Mouse (Mus musculus): ENCODE measurements around the gene Nedd9. TPM values are rescaled to one million over a fixed set of nuclear protein-coding genes. Genes with fewer than 3 reads are reported as not detected.

Nedd9 gene
- polyA plus RNA-seq, 1 experiment from 2014 or later, result 6.0 TPM

DNA sequence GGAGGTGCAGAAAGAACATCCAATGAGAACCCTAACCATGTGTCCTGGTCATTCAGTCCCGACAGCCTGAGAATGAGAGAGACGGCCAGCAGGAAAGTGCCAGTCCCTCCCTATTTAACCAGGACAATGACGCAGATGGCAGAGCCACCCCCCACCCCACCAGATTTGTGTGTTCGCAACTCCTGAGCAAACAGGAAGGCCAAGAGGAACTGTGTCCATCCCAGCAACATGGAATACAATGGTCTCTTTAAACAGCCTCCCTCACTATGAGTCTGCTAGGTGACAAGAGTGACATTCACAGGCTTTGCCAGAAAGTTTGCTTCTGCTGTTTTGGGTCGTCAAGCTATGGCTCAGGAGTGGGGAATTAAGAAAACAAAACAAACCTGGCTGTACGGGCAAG lies 141.9 kb downstream of the Nedd9 start:
- Histone ChIP-seq H3K9ac (ENCODE audit: low read depth, low read length) (no peak overlapping the region), H3K4me3 (ENCODE audit: low read depth, low read length) (no peak overlapping the region), H3K27me3 (ENCODE audit: control insufficient read depth, insufficient read depth, low read depth, low read length) (no peaks in the 10 kb centered on the region), H3K27ac (ENCODE audit: low read length) (no peak overlapping the region), H3K4me2 (ENCODE audit: low read depth, low read length) (no peak overlapping the region), H3K36me3 (ENCODE audit: control insufficient read depth, insufficient read depth) (no peaks in the 10 kb centered on the region), H3K4me1 (ENCODE audit: control insufficient read depth, low read depth, low read length) (peaks cover 9% of the 10 kb centered on the region), H3K9me3 (replicated peaks; ENCODE audit: control insufficient read depth, low read length) (no peaks in the 10 kb centered on the region)
- WGBS (ENCODE audit: insufficient replicate concordance), result 43% methylated on average over 6 of the region's 6 CpGs
- no peak for ATAC-seq (ENCODE audit: low read depth)

DNA sequence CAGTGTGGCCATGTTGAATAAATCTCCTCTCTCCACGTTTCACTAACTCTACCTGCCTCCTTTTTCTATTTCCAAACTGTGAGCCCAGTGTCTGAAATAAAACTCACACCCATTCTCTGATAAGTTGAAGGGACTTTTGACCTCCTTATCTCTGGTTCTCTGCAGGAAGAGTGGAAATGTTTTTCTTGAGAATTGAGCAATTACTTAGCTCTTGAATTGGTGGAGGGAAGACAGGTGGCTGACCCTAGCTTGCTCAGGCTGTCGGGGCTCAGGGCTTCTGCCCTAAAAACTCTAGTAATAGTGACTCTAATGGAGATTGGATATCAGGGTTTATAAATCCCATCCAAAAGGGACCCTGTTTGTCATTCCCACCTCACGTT lies 143.3 kb downstream of the Nedd9 start:
- no peaks in the 10 kb centered on the region for H3K27me3 ChIP-seq (ENCODE audit: control insufficient read depth, insufficient read depth, low read depth, low read length)
- ATAC-seq (ENCODE audit: low read depth), result no peak
- WGBS (ENCODE audit: insufficient replicate concordance), result 39% methylated on average over 3 of the region's 3 CpGs
- H3K4me1 ChIP-seq (ENCODE audit: control insufficient read depth, low read depth, low read length), result peaks cover 9% of the 10 kb centered on the region
- H3K4me2 ChIP-seq (ENCODE audit: low read depth, low read length), result no peak overlapping the region
- no peak overlapping the region for H3K9ac ChIP-seq (ENCODE audit: low read depth, low read length)
- no peaks in the 10 kb centered on the region for H3K36me3 ChIP-seq (ENCODE audit: control insufficient read depth, insufficient read depth)
- H3K9me3 ChIP-seq (replicated peaks; ENCODE audit: control insufficient read depth, low read length), result no peaks in the 10 kb centered on the region
- H3K27ac ChIP-seq (ENCODE audit: low read length), result no peak overlapping the region
- H3K4me3 ChIP-seq (ENCODE audit: low read depth, low read length), result no peak overlapping the region

DNA sequence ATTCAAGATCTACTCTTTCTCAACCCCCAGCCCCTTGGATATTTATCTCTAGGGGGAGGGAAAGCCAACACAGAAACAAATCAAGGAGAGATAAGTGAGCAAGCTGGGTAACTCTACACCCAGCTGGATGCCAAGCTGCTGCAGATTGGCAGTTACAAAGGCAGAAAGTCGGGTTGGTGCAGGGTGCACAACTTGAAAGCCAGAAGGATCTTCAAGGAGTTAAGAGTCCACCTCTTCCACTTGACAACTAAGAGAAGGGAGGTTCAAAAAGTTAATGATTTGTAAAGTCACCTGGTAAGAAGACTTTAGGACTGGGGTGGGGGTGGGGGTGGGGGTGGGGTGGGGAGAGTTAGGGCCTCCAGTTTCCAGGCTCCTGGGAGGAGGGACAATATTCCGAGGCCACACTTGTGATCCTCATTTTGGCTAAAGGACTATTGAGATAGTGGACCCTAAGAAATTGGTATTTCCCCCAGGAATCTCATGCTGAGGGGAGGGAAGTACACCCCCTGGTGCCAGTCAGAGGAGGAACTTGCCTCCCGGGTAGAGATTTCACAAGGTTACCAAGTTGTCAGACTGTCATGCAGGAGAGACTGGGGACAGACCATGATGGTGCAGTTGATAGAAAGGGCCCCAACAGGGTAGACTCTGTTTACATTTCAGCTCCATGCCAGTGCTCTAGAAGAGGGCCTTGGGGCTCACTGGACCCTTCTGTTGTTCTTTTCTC lies 143.8 kb downstream of the Nedd9 start:
- no peak overlapping the region for H3K4me2 ChIP-seq (ENCODE audit: low read depth, low read length)
- 34% methylated on average over 3 of the region's 3 CpGs for WGBS (ENCODE audit: insufficient replicate concordance)
- H3K4me1 ChIP-seq (ENCODE audit: control insufficient read depth, low read depth, low read length), result peaks cover 9% of the 10 kb centered on the region
- H3K4me3 ChIP-seq (ENCODE audit: low read depth, low read length), result no peak overlapping the region
- H3K9ac ChIP-seq (ENCODE audit: low read depth, low read length), result no peak overlapping the region
- H3K27ac ChIP-seq (ENCODE audit: low read length), result no peak overlapping the region
- no peaks in the 10 kb centered on the region for H3K27me3 ChIP-seq (ENCODE audit: control insufficient read depth, insufficient read depth, low read depth, low read length)
- no peaks in the 10 kb centered on the region for H3K9me3 ChIP-seq (replicated peaks; ENCODE audit: control insufficient read depth, low read length)
- no peaks in the 10 kb centered on the region; the same call in 1 of the 2 replicates for H3K36me3 ChIP-seq (ENCODE audit: control insufficient read depth, insufficient read depth)
- ATAC-seq (ENCODE audit: low read depth), result no peak

DNA sequence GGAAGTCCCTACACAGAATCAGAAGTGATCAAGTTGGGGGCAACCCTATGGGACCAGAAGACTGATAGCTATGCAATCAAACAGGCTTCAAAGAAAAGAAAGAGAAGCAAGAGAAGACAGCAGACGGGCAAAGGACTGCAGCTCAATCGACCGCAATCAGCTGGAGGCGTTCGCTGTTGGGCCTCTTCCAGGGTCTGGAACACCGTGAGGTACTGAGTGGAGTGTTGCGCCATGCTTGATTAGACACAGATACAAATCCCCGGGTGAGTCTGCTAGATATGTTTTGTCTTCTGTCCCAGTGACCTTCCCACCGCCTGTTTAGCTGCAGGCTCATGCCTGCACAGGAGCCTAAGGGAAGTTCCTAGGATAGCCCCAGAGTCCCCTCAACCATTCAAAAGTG lies 145.7 kb downstream of the Nedd9 start:
- Histone ChIP-seq H3K27me3 (ENCODE audit: control insufficient read depth, insufficient read depth, low read depth, low read length) (no peaks in the 10 kb centered on the region), H3K27ac (ENCODE audit: low read length) (no peak overlapping the region), H3K9ac (ENCODE audit: low read depth, low read length) (no peak overlapping the region), H3K9me3 (replicated peaks; ENCODE audit: control insufficient read depth, low read length) (no peaks in the 10 kb centered on the region), H3K4me2 (ENCODE audit: low read depth, low read length) (no peak overlapping the region), H3K4me3 (ENCODE audit: low read depth, low read length) (no peak overlapping the region), H3K36me3 (ENCODE audit: control insufficient read depth, insufficient read depth) (no peaks in the 10 kb centered on the region; the same call in 1 of the 2 replicates), H3K4me1 (ENCODE audit: control insufficient read depth, low read depth, low read length) (peaks cover 9% of the 10 kb centered on the region)
- ATAC-seq (ENCODE audit: low read depth), result 0 out of 2 replicates have a peak, but pooled peaks have one; percentile 27
- 57% methylated on average over 9 of the region's 9 CpGs for WGBS (ENCODE audit: insufficient replicate concordance)

DNA sequence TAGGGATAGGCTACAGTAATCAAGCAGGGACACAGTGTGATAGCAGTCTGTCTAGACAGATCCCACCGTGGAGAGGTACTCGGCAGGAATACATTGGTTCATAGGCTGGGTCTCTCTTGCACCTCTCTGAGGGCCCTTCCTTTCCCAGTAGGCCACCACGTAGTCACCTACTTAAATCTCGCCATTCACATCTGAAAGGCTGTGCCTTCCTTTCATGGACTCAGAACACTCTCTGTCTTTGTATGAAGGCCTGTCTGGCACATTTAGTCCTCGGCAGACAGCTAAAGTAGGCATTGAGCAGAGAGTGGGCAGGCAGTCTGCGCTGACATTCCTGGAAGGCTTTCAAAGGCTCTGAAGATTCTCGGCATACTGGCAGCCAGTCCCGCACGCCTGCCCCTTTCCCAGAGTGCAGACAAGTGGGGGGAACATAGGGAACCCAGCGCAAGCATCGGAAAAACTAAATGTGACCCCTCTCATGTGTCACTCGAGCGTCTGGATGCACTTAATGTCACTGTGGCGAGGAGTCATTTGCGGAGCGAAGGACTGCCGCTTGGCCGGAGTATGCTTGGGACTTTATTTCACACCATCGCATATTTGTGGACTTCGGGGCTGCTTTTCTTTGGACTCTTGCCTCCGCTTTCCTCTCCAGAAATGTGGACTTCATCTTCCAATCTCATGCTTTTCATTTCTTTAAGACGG lies 147.4 kb downstream of the Nedd9 start:
- Histone ChIP-seq H3K36me3 (ENCODE audit: control insufficient read depth, insufficient read depth) (no peaks in the 10 kb centered on the region; the same call in 1 of the 2 replicates), H3K4me3 (ENCODE audit: low read depth, low read length) (no peak overlapping the region), H3K4me1 (ENCODE audit: control insufficient read depth, low read depth, low read length) (peaks cover 9% of the 10 kb centered on the region), H3K27ac (ENCODE audit: low read length) (no peak overlapping the region), H3K9me3 (replicated peaks; ENCODE audit: control insufficient read depth, low read length) (no peaks in the 10 kb centered on the region), H3K4me2 (ENCODE audit: low read depth, low read length) (no peak overlapping the region), H3K9ac (ENCODE audit: low read depth, low read length) (no peak overlapping the region), H3K27me3 (ENCODE audit: control insufficient read depth, insufficient read depth, low read depth, low read length) (no peaks in the 10 kb centered on the region)
- 79% methylated on average over 22 of the region's 22 CpGs for WGBS (ENCODE audit: insufficient replicate concordance)
- ATAC-seq (ENCODE audit: low read depth), result no peak

DNA sequence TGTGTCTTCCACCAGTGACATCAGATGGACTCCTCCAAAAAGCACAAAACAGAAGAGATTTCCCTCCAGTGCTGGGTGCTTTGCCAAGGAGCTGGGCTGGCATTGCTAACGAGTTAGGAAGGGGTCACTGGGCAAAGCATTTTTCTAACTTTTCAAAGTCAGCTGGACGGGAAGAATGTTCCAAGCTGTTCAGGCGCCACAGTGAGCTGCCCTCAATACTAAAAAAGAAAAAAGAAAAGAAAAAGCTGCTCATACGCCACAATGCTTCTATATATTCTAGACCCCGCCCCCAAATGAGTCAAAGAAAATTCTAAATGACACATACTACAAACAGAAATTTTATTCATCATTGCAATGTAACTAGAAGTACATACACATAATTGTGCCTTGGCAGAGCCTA lies 148.0 kb downstream of the Nedd9 start:
- Histone ChIP-seq H3K4me3 (ENCODE audit: low read depth, low read length) (no peak overlapping the region), H3K4me2 (ENCODE audit: low read depth, low read length) (no peak overlapping the region), H3K36me3 (ENCODE audit: control insufficient read depth, insufficient read depth) (no peaks in the 10 kb centered on the region; the same call in 1 of the 2 replicates), H3K9me3 (replicated peaks; ENCODE audit: control insufficient read depth, low read length) (no peaks in the 10 kb centered on the region), H3K27me3 (ENCODE audit: control insufficient read depth, insufficient read depth, low read depth, low read length) (no peaks in the 10 kb centered on the region), H3K27ac (ENCODE audit: low read length) (no peak overlapping the region), H3K9ac (ENCODE audit: low read depth, low read length) (no peak overlapping the region), H3K4me1 (ENCODE audit: control insufficient read depth, low read depth, low read length) (peaks cover 6% of the 10 kb centered on the region)
- 61% methylated on average over 5 of the region's 5 CpGs for WGBS (ENCODE audit: insufficient replicate concordance)
- ATAC-seq (ENCODE audit: low read depth), result no peak

DNA sequence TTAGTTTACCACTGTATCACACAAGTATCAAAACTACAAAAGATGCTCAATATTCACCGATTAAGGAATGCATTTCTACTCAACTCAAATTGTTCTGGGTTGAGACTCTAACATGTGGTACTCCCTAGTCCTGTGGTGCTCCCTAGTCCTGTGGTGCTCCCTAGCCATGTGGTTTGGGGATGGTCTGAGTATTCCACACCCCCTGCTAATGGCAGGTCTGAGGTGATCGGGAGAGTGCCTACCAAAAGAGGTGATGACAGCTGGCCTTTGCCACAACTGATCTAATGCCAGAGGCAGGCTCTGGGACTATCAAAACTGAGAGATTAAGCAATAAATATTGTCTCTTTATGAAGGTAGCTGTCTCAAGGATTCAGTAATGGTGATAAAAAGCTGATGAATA lies 149.8 kb downstream of the Nedd9 start:
- H3K36me3 ChIP-seq (ENCODE audit: control insufficient read depth, insufficient read depth), result no peaks in the 10 kb centered on the region; the same call in 1 of the 2 replicates
- no peaks in the 10 kb centered on the region for H3K9me3 ChIP-seq (replicated peaks; ENCODE audit: control insufficient read depth, low read length)
- H3K4me2 ChIP-seq (ENCODE audit: low read depth, low read length), result no peak overlapping the region
- no peaks in the 10 kb centered on the region; the same call in 1 of the 2 replicates for H3K4me1 ChIP-seq (ENCODE audit: control insufficient read depth, low read depth, low read length)
- H3K9ac ChIP-seq (ENCODE audit: low read depth, low read length), result no peak overlapping the region
- no peaks in the 10 kb centered on the region for H3K27me3 ChIP-seq (ENCODE audit: control insufficient read depth, insufficient read depth, low read depth, low read length)
- ATAC-seq (ENCODE audit: low read depth), result no peak
- 65% methylated on average over 2 of the region's 2 CpGs for WGBS (ENCODE audit: insufficient replicate concordance)
- no peak overlapping the region for H3K27ac ChIP-seq (ENCODE audit: low read length)
- H3K4me3 ChIP-seq (ENCODE audit: low read depth, low read length), result no peak overlapping the region

DNA sequence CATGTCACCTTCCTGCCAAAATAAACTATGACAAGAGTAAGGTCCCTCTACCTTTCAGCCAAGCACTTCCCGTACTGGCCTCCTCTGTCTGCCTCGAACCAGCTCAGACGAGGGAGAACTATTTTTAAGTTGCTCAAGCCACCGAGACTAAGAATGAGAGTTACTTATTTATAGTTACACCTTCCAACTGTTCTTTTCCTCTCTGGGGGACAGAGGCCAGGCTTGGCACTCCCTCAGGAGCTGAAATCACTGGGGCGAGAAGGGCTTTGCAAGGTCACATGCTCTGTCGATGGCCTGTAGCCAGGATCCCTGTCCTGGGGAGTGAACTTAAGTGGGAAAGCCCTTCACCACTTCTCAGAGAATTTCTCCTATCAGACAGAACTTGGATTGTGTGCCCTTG lies 150.9 kb downstream of the Nedd9 start:
- no peak overlapping the region for H3K27ac ChIP-seq (ENCODE audit: low read length)
- no peak overlapping the region for H3K4me2 ChIP-seq (ENCODE audit: low read depth, low read length)
- no peaks in the 10 kb centered on the region for H3K9me3 ChIP-seq (replicated peaks; ENCODE audit: control insufficient read depth, low read length)
- H3K27me3 ChIP-seq (ENCODE audit: control insufficient read depth, insufficient read depth, low read depth, low read length), result no peaks in the 10 kb centered on the region
- no peak for ATAC-seq (ENCODE audit: low read depth)
- no peak overlapping the region for H3K9ac ChIP-seq (ENCODE audit: low read depth, low read length)
- H3K4me3 ChIP-seq (ENCODE audit: low read depth, low read length), result no peak overlapping the region
- WGBS (ENCODE audit: insufficient replicate concordance), result 51% methylated on average over 6 of the region's 6 CpGs
- H3K36me3 ChIP-seq (ENCODE audit: control insufficient read depth, insufficient read depth), result no peaks in the 10 kb centered on the region; the same call in 1 of the 2 replicates
- no peaks in the 10 kb centered on the region for H3K4me1 ChIP-seq (ENCODE audit: control insufficient read depth, low read depth, low read length)

DNA sequence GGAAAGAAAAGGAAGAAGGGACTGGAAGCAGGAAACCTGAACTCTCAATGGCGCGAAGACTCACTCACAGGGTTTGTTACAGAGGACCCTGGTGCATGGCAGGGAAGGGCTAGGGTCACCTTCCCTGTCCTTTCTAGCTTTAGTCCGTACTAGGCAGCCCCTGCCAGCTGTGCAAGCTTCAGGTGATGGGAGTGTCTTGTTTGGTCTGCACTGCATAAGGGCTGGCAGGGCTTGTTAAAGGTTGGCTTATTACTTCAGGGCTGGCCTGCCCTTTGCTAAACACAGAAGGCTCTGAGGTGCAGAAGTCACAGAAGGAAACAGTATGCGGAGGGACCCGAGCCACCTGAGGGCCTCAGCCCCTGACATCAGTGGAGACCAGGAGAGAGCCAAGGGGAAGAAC lies 151.4 kb downstream of the Nedd9 start:
- Histone ChIP-seq H3K9ac (ENCODE audit: low read depth, low read length) (no peak overlapping the region), H3K4me2 (ENCODE audit: low read depth, low read length) (no peak overlapping the region), H3K9me3 (replicated peaks; ENCODE audit: control insufficient read depth, low read length) (no peaks in the 10 kb centered on the region), H3K4me3 (ENCODE audit: low read depth, low read length) (no peak overlapping the region), H3K4me1 (ENCODE audit: control insufficient read depth, low read depth, low read length) (no peaks in the 10 kb centered on the region), H3K27ac (ENCODE audit: low read length) (no peak overlapping the region), H3K27me3 (ENCODE audit: control insufficient read depth, insufficient read depth, low read depth, low read length) (no peaks in the 10 kb centered on the region), H3K36me3 (ENCODE audit: control insufficient read depth, insufficient read depth) (no peaks in the 10 kb centered on the region; the same call in 1 of the 2 replicates)
- ATAC-seq (ENCODE audit: low read depth), result no peak
- 66% methylated on average over 5 of the region's 5 CpGs for WGBS (ENCODE audit: insufficient replicate concordance)
